Mouse (Mus musculus): ENCODE measurements around the gene Cntfr. TPM values are rescaled to one million over a fixed set of nuclear protein-coding genes. Genes with fewer than 3 reads are reported as not detected.

The Cntfr gene
- polyA plus RNA-seq, 1 experiment from 2014 or later, result 5.5 TPM

- no peak overlapping the region for H3K4me3 ChIP-seq (replicated peaks)
- H3K4me2 ChIP-seq, result no peak overlapping the region
- no peaks in the 10 kb centered on the region for H3K4me1 ChIP-seq (replicated peaks)
- H3K27ac ChIP-seq, result no peak overlapping the region
- no peak overlapping the region for H3K9ac ChIP-seq (replicated peaks)
- no peaks in the 10 kb centered on the region for H3K9me3 ChIP-seq
- H3K36me3 ChIP-seq, result no peaks in the 10 kb centered on the region
- WGBS, result 84% methylated on average over 10 of the region's 10 CpGs
- H3K27me3 ChIP-seq, result peaks cover 54% of the 10 kb centered on the region
- no peak for ATAC-seq (ENCODE audit: insufficient number of reproducible peaks, insufficient read depth, low FRiP score, low TSS enrichment, low read depth)
Observed at GRCm38 (mm10) chr4:41609681-41610593, 87.0 kb downstream of the Cntfr start.

Other genes with a start within 250 kb of the Cntfr start
- 11.6 and 11.7 TPM in 2 replicates for gene Kif24, start 232.2 kb downstream of the Cntfr start, polyA plus RNA-seq (2016; fragmentation: Nextera tagmentation; extraction: Ambion mirVana)
- gene Nudt2, start 231.9 kb downstream of the Cntfr start, polyA plus RNA-seq (2016; fragmentation: Nextera tagmentation; extraction: Ambion mirVana), result 49.9 and 50.1 TPM in 2 replicates
- gene AI464131, start 194.0 kb downstream of the Cntfr start, polyA plus RNA-seq (2016; fragmentation: Nextera tagmentation; extraction: Ambion mirVana), result 2.3 and 3.1 TPM in 2 replicates
- gene 1110017D15Rik, start 179.8 kb downstream of the Cntfr start, polyA plus RNA-seq (2016; fragmentation: Nextera tagmentation; extraction: Ambion mirVana), result 1.5 TPM in 2 replicates
- gene Fam219a, start 127.6 kb downstream of the Cntfr start, polyA plus RNA-seq (2016; fragmentation: Nextera tagmentation; extraction: Ambion mirVana), result 2.0 and 2.4 TPM in 2 replicates
- gene Dnaic1, start 127.3 kb downstream of the Cntfr start, polyA plus RNA-seq (2016; fragmentation: Nextera tagmentation; extraction: Ambion mirVana), result 0.35 and 0.48 TPM in 2 replicates
- 21.9 and 22.2 TPM in 2 replicates for gene Enho, start 56.8 kb downstream of the Cntfr start, polyA plus RNA-seq (2016; fragmentation: Nextera tagmentation; extraction: Ambion mirVana)
- 296 and 302 TPM in 2 replicates for gene Il11ra1, start 2.9 kb upstream of the Cntfr start, polyA plus RNA-seq (2016; fragmentation: Nextera tagmentation; extraction: Ambion mirVana)
- gene Rpp25l, start 16.4 kb upstream of the Cntfr start, polyA plus RNA-seq (2016; fragmentation: Nextera tagmentation; extraction: Ambion mirVana), result 82.9 and 84.6 TPM in 2 replicates
- 103 and 104 TPM in 2 replicates for gene Dctn3, start 26.1 kb upstream of the Cntfr start, polyA plus RNA-seq (2016; fragmentation: Nextera tagmentation; extraction: Ambion mirVana)
- gene Arid3c, start 34.1 kb upstream of the Cntfr start, polyA plus RNA-seq (2016; fragmentation: Nextera tagmentation; extraction: Ambion mirVana), result not detected in 2 replicates
- 39.4 and 41.7 TPM in 2 replicates for gene Galt, start 58.1 kb upstream of the Cntfr start, polyA plus RNA-seq (2016; fragmentation: Nextera tagmentation; extraction: Ambion mirVana)
- gene Sigmar1, start 59.1 kb upstream of the Cntfr start, polyA plus RNA-seq (2016; fragmentation: Nextera tagmentation; extraction: Ambion mirVana), result 61.1 and 62.2 TPM in 2 replicates
- 55.4 and 59.4 TPM in 2 replicates for gene Ccl27a, start 77.2 kb upstream of the Cntfr start, polyA plus RNA-seq (2016; fragmentation: Nextera tagmentation; extraction: Ambion mirVana)
- gene Gm21541, start 206.5 kb upstream of the Cntfr start, polyA plus RNA-seq (2016; fragmentation: Nextera tagmentation; extraction: Ambion mirVana), result not detected in 2 replicates
- gene Gm20878, start 244.5 kb upstream of the Cntfr start, polyA plus RNA-seq (2016; fragmentation: Nextera tagmentation; extraction: Ambion mirVana), result 3.5 and 3.8 TPM in 2 replicates